Mouse (Mus musculus) adrenal gland, adult 2 months (tissue): ENCODE measurements around the gene Cask. TPM values are rescaled to one million over a fixed set of nuclear protein-coding genes. Genes with fewer than 3 reads are reported as not detected.

Experiments
- DNase-seq: peaks from one replicate; pipeline ENCODE4 v3.0.0; 2021
- polyA plus RNA-seq: library from polyadenylated mRNA; depleted of rRNA; stranded (reverse); fragments of >200 nt; gene quantifications from 2 replicates; pipeline ENCODE4 v1.2.3, GENCODE M21; 2012
- total RNA-seq, 2 experiments: library from RNA; stranded (reverse); gene quantifications; 2 replicates each; pipeline ENCODE4 v1.2.3; 2021

Cask gene
- total and polyA plus RNA-seq, 3 experiments, result 3.6 to 35.5 (median 29.7) TPM

GRCm38 (mm10) chrX:13720296-13720829 lies 130.8 kb downstream of the Cask start:
- DNase-seq, result no peak

- no peak for DNase-seq
Observed at GRCm38 (mm10) chrX:13718283-13718682, 132.9 kb downstream of the Cask start.

DNA sequence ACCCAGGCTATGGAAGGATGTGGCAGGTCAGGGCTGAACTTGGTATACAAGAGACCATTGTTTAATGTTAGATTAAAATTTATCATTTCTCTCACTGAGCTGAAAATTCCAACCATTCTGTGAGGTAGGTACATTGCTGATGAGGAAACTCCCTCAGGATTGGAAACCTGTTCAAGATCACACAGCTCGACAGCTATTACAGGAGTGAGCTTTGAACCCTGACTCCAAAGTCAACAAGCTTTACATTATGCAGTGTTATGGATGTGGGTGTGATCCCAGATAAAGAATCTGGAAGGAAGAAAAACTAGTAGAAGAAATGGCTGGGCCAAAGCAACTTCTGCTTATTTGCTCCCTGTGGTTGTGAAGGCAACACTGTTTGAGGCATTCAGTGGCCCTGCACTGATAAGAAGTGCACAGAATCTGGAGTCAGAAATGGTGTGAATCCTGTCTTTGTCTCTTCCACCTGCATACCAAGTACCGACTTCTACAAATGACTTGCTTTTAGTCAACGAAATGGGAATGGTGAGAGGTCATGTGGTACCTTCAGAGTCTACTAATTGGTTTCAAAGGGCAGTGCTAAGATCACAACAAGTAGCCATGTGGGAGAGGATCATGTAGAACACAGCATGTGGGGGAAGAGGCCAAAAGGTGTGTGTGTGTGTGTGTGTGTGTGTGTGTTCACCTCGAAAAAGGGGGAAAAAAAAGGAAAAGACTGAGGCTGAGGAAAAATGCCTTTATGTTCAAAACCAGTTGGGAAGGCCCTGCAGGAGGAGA lies 134.2 kb downstream of the Cask start:
- no peak for DNase-seq

DNA sequence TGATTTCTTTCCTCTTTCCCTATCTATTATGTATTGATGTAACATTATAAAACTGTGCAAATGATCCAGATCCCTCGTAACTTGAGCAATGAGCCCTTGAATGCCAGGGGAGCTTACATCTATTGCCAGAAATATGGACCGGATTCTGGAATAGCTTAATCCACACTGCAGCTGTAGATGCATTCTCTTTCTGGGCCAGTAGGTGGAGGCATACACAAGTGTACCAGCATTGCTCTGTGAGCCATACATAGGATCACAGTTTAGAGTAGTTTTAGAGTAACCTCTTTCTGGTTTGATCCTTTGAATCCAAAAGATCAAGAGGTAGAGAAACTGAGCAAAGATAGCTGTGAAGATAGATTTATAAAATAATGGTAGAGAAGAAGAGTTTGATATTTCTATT lies 141.0 kb downstream of the Cask start:
- DNase-seq, result peak; percentile 34

DNA sequence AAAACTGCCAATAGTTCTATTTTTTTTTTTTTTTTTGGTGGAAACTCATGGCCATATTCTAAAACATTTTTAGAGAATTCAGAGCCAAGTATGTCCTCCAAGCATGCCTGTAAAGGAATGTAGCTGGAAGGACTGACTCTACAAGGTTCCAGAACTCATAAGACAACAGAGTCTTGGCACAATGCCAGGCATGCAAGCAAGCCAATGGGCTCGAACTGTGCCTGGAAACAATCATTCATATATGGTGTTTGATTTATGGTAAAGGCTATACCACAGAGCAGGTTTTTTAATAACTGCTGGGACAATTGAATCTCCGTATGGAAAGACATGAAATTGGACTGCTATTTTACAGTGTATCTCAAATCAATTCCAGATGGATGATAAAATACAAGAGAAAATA lies 146.1 kb downstream of the Cask start:
- DNase-seq, result peak; percentile 6

- DNase-seq, result no peak
Observed at GRCm38 (mm10) chrX:13700681-13701080, 150.5 kb downstream of the Cask start.

DNA sequence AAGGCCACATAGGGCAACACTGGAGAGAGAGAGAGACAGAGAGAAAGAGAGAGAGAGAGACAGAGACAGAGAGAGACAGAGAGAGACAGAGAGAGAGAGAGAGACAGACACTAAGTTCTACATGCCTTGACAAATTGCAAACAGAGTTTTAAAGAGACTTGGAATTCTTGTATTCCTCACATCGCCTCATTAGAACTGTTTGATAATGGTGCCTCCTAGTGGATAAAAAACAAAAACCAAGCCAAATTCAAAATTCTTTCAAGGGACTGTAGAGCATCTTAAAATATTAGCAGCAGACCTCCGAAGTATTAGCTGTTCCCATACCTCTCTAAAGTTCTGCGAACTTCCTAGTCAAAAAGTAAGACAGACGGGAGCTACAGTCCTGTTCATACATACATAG lies 159.3 kb downstream of the Cask start:
- no peak for DNase-seq

DNA sequence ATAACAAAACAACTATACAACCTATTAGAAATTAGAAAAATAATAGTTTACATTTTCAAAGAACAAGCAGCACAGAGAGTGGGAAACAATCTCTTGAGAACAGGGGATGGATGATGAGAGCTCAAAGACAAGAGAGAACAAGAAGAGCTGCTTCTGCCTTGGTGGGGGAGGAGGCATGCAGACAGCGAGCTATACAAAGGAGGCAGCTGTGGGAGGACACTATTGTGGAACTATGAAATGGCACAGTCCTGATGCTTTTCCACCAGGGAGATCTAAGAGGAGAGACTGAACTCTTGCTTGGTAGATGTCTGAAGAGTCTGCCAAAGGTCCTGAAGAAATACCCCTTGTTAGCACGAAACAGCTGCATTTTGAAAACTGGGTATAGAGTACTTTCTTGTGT lies 162.8 kb downstream of the Cask start:
- no peak for DNase-seq

DNA sequence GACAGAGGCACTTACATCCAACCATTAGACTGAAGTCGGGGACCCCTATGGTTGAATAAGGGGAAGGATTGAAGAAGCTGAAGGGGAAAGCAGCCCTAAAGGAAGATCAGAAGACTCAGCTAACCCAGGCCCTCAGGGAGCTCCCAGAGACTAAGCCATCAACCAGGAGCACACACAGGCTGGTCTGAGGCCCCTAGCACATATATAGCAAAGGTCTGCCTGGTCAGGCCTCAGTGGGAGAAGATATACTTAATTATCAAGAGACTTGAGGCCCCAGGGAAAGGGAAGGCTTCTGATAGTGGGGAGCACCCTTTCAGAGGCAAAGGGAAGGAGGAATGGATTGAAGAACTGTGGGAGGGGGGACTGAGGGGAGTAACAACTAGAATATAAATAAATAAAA lies 164.6 kb downstream of the Cask start:
- no peak for DNase-seq

- no peak for DNase-seq
Observed at GRCm38 (mm10) chrX:13681748-13682147, 169.4 kb downstream of the Cask start.

DNA sequence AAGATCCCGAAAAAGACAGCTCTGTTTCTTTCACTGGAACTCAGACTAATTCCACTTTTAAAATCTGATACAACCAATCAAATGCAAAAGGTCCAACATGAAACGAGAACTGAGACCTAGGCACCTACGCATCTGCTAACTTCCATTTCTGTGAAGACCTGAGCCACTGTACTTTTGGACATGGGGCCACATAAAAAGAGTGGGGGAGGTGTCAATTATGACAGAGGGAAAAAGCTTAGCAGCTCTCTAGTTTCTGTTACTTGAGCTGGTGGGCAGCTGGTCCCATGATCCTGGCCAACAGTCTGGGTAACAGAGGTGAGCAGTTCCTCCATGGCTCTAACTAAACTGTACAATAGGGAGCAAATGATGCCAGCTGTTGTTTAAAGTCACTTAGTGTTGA lies 178.2 kb downstream of the Cask start:
- no peak for DNase-seq

- DNase-seq, result no peak
Observed at GRCm38 (mm10) chrX:13670342-13670741, 180.8 kb downstream of the Cask start.

DNA sequence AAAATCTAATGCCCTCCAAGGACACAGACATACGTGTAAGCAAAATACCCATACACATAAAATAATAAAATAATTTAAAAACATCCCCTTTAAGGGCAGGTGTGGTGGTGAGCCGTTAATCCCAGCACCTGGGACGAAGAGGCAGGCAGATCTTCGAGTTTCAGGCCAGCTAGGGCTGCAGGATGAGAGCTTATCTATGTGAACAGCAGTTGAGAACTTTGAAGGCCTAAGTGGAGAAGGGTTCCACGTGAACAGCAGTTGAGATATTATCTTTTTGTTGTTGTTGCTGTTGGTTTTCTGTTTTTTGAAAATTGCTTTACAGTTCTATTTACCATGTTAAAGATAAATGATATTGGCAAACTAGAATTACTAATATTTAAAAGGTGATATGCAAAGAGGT lies 182.3 kb downstream of the Cask start:
- DNase-seq, result no peak

- no peak for DNase-seq
Observed at GRCm38 (mm10) chrX:13661063-13661462, 190.1 kb downstream of the Cask start, which contains the start of gene Gpr82. Gene Gpr82 (plus strand): TSS chrX:13661363.

DNA sequence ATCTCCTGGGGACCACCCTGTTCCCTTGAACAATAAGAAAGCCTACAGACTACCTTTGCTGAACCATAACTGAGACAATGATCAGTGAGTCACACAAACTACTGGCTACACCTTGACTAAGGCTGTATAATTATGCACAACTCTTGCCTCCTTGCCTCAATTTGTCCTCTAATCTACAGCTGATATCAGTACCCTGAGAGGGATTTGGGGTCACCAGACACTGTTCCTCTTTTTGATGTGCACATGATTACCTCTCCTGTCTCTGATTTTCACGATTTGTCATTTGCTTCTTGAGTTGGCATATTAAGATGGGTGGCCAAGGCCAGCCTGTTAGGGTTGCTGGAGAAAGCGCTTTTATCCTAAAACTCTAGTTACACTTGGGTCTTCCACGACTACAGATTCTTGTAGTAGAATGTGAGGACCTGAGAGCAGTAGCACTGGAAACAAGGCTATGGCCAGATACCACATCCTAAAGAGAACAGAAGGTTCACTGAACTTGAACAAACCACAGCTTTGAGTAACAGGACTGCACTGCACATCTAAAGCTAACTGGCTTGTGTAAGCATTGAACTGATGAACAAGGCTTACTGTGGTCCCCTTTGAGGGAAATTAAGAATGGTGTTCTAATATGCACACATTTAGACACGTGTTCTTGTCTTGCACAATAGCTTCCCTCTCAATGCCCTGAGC lies 191.8 kb downstream of the Cask start:
- no peak for DNase-seq

GRCm38 (mm10) chrX:13658616-13659140 lies 192.5 kb downstream of the Cask start:
- DNase-seq, result no peak

- DNase-seq, result peak; percentile 15
Observed at GRCm38 (mm10) chrX:13656721-13657120, 194.4 kb downstream of the Cask start.

- DNase-seq, result no peak
Observed at GRCm38 (mm10) chrX:13655906-13656305, 195.3 kb downstream of the Cask start.

DNA sequence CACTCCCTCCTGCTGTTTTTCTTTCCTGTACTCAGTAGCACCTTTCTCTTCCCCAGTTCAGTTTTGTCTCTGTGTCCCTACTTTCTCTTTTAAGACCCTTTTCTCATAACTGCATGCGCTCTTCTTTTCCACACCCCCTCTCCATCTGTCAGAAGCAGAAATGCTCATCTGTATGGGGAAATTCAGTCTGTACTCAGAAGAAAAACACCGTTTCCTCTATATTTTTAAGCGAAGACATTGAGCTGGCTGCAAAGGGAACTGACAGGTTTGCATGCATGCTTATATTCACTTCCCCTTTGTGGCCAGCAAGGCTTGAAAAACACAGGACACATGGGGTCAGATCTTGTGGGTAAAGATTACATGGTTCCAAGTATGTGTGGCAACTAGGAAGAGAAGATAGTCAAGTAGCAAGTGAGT lies 196.2 kb downstream of the Cask start:
- no peak for DNase-seq

DNA sequence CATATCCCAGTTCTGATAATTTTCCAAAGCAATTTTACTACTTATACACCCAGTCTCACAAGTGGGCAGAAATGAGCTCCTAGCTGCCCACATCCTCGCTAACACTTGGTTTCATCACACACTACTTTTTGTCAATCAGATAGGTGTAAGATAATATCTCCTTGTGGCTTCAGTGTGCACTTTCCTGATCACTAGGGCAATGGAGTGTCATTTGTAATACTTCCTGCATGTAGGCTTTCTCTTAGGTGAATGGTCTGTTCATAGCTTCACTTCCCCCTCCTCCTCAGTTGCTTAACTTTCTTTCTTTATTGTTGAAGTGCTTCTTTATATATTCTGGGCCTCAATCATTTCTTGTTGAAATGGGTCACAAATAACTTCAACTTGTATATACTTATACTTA lies 198.9 kb downstream of the Cask start:
- no peak for DNase-seq

GRCm38 (mm10) chrX:13651889-13652288 lies 199.3 kb downstream of the Cask start:
- DNase-seq, result no peak

- no peak for DNase-seq
Observed at GRCm38 (mm10) chrX:13638894-13639293, 212.3 kb downstream of the Cask start.

DNA sequence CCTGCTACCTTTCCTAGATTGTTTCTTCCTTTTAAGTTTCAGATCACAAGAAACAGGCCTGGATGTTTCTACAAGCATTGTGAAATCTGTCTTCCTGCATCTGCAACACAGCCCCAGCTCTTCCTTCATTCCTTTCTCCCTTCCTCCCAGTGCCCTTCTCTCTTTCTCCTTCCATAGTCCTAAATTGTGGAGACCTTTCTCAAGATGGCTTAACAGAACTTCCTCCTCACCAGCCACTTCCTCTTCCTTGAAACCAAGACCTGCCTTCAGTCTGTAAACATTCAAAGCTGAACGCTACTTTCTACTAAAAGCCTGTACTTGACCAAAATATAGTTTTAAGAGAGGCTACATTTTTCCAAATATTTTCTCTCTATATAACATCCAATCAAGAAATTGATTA lies 214.8 kb downstream of the Cask start:
- no peak for DNase-seq
